Mouse (Mus musculus) MEL (cell line): ENCODE data around the gene Iglon5.

Source experiments
- CHD2 ChIP-seq: IDR thresholded peaks from 2 replicates; pipeline ENCODE4 v1.6.1; 2011; ENCODE audit warnings: low read length, improper control_type of control experiment
- CTCF ChIP-seq, 3 experiments: IDR thresholded peaks in 2 of 3; conservative IDR thresholded peaks in 1 of 3; 2 replicates each; pipeline ENCODE4 v1.5.1; 2011 to 2012; ENCODE audit warnings: low read length in 3 of 3, low read depth in 2 of 3, mild to moderate bottlenecking in 2 of 3, improper control_type of control experiment in 1 of 3, inconsistent platforms in 1 of 3, mixed read lengths in 1 of 3, moderate library complexity in 1 of 3; ENCODE audit not compliant: control insufficient read depth in 1 of 3, insufficient read depth in 1 of 3, poor library complexity in 1 of 3, severe bottlenecking in 1 of 3
- EP300 ChIP-seq, 2 experiments: IDR thresholded peaks; 2 replicates each; pipeline ENCODE4 v1.6.1; 2011; ENCODE audit warnings: improper control_type of control experiment in 2 of 2, low read length in 2 of 2, low read depth in 1 of 2, mild to moderate bottlenecking in 1 of 2
- ETS1 ChIP-seq: IDR thresholded peaks from 2 replicates; pipeline ENCODE4 v1.6.1; 2012; ENCODE audit warnings: low read depth, mild to moderate bottlenecking, inconsistent platforms, low read length, improper control_type of control experiment, moderate library complexity
- GATA1 ChIP-seq: IDR thresholded peaks from 2 replicates; pipeline ENCODE4 v1.6.1; 2011; ENCODE audit warnings: low read depth, low read length, improper control_type of control experiment
- MYB ChIP-seq: IDR thresholded peaks from 2 replicates; pipeline ENCODE4 v1.6.1; 2011; ENCODE audit warnings: mild to moderate bottlenecking, low read depth, low read length, improper control_type of control experiment
- MYC ChIP-seq: IDR thresholded peaks from 2 replicates; pipeline ENCODE4 v1.6.1; 2011; ENCODE audit warnings: low read depth, mild to moderate bottlenecking, low read length, improper control_type of control experiment, moderate library complexity
- POLR2A ChIP-seq, 2 experiments: IDR thresholded peaks; 2 replicates each; pipeline ENCODE4 v1.6.1; 2011 to 2012; ENCODE audit warnings: low read length in 2 of 2, mild to moderate bottlenecking in 2 of 2, control low read depth in 1 of 2, improper control_type of control experiment in 1 of 2, low read depth in 1 of 2, moderate library complexity in 1 of 2; ENCODE audit not compliant: control insufficient read depth in 1 of 2, insufficient read depth in 1 of 2, poor library complexity in 1 of 2
- RAD21 ChIP-seq: IDR thresholded peaks from 2 replicates; pipeline ENCODE4 v1.6.1; 2011; ENCODE audit warnings: mild to moderate bottlenecking, low read depth, low read length, improper control_type of control experiment
- SIN3A ChIP-seq: IDR thresholded peaks from 2 replicates; pipeline ENCODE4 v1.6.1; 2012; ENCODE audit warnings: low read length, improper control_type of control experiment, inconsistent platforms
- TCF12 ChIP-seq: IDR thresholded peaks from 2 replicates; pipeline ENCODE4 v1.6.1; 2014; ENCODE audit warnings: low read depth, mild to moderate bottlenecking, inconsistent platforms, low read length, improper control_type of control experiment, moderate library complexity
- UBTF ChIP-seq: IDR thresholded peaks from 2 replicates; pipeline ENCODE4 v1.6.1; 2012; ENCODE audit warnings: low read depth, mild to moderate bottlenecking, inconsistent platforms, low read length, improper control_type of control experiment, moderate library complexity, borderline replicate concordance; ENCODE audit not compliant: insufficient read depth

DNA sequence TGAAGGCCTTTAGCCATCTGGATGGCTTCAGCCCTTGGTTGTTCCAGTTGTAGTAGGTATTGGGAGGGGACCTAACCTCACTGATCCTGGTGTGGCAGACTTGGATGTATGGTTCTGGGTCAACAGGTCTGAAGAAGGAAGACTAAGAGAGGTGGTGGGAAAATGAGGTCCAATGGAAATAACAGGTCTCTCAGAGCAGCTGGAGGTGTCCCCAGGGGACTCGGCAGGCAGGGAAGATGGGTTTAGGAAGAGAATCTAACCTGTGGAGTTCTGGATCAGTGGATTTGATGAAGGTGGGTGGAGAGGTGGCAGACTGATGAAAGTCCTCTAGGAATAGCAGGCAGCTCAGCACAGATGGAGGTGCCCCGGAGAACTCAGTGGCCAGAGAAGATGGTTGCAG is 32.9 kb upstream of the Iglon5 start:
- no peak for TF ChIP-seq MYC
- no peak for TF ChIP-seq POLR2A (IDR thresholded peaks at IDR 0.05; ENCODE audit: control insufficient read depth in 1 of 2, insufficient read depth in 1 of 2, low read depth in 1 of 2, low read length in 2 of 2, poor library complexity in 1 of 2)
- TF ChIP-seq EP300 (IDR thresholded peaks at IDR 0.05; ENCODE audit: low read depth in 1 of 2, low read length in 2 of 2): no peak
- TF ChIP-seq TCF12: no peak
- TF ChIP-seq SIN3A: no peak
- TF ChIP-seq CTCF (IDR thresholded peaks at IDR 0.05 in 2 of 3, conservative IDR thresholded peaks at IDR 0.05 in 1 of 3; ENCODE audit: control insufficient read depth in 1 of 3, insufficient read depth in 1 of 3, low read depth in 2 of 3, low read length in 3 of 3, poor library complexity in 1 of 3, severe bottlenecking in 1 of 3): no peak
- no peak for TF ChIP-seq ETS1
- no peak for TF ChIP-seq GATA1
- no peak for TF ChIP-seq RAD21
- TF ChIP-seq UBTF: no peak
- TF ChIP-seq MYB: no peak
- TF ChIP-seq CHD2: no peak
